Mouse (Mus musculus) urinary bladder, postnatal 36 days (tissue): Measurements from ENCODE around the gene Smyd4.

Experiments used
- DNase-seq, 2 experiments: peaks; one replicate each; pipeline ENCODE4 v3.0.0; 2022; ENCODE audit warnings: low spot score in 2 of 2, mixed read lengths in 1 of 2

The Smyd4 gene

DNA sequence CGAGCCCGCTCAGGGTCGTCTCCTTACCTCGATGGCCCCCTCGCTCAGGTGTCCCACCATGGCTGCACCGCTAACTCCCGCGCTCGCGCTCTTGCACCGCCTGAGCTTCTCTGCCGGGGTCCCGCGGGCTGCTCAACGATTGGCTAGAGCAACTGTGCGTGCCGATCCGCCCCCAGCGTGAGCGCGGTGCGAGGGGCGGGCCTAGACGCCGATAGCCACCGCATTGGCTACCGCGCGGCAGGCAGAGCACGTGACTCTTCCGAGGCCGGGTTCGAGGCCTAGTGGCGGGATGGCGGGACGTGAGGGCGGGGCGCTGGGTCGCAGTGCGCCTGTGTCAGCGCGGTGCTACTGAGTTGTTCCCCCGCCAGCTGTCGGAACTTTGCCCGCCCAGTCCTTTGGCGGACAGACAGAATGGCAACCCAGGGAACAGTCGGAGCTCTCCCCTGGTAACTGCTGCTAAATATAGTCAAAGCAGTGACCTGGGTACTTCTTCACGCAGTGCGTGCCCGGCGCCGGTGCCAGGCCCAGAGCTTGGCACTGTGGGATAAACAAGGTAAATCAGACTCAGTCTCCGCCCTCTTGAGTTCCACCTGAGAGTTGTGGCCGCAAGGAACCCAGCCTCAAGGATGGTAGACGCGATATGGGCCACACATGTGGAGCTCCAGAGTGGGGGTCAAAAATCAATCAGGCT, at the start of gene Smyd4, which contains the start of gene Rpa1:
Gene Smyd4, plus strand, starts transcription at position 235 of the 691 bp plus-strand sequence.
Gene Rpa1, minus strand, starts transcription at position 126 of the 691 bp plus-strand sequence.
- peak; percentile 89 to 94 for DNase-seq

DNA sequence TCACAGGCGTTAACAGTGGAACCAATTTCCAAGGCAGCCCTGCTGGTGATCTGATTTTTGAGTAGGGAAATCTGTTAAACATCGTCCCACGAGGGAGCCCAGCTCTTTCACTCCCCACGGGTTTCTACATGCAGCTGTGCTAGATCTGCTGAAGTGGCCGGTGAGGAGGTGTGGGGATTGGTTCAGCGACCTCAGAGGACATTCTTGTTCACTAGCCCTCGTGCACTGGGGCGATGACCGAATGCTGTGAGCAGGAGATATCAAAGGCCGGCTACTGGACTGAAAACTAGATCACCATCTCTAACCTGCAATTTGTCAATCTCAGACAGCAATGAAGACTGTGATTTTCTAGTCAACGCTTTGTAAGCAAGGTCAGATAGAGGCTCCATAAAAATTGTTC, 49.7 kb upstream of the Smyd4 start:
- no peak for DNase-seq

DNA sequence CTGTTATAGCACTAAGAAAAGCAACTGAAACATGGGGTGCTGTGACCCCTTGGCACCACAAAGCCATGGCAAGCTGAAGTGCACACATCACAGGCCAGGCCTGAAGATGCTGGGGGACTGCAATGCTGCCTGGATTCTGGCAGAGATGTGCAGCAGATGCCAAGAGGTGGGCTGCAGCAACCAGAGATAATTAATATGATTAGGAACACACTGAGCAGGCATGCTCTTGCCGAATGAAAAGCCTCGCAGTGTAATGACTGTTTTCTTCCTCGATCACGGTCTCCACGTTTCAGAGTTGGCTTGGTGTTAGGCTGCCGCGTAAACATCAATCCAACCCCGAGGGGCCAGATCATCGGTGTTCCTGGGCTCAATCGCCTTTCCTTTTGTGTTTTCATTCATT, 48.4 kb upstream of the Smyd4 start:
- no peak for DNase-seq

DNA sequence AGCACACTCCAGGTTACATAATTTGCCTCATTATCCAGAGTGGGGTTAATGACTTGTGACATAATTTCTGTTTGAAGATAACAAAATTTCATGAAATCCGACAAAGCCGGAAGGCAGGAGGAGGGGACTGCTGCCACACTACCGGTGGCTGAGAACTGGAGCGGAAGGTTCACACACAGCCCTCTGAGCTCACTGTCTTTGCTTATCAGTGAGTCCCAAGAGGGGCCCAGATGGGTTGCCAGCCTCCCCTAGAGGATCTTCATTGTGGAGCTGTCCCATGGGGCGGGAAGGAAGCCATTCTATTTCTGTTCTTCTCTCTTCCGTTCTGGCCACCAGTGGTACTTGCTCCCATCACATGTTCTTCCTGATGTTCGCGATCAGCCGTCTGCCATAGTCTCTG, 47.3 kb upstream of the Smyd4 start:
- no peak for DNase-seq

DNA sequence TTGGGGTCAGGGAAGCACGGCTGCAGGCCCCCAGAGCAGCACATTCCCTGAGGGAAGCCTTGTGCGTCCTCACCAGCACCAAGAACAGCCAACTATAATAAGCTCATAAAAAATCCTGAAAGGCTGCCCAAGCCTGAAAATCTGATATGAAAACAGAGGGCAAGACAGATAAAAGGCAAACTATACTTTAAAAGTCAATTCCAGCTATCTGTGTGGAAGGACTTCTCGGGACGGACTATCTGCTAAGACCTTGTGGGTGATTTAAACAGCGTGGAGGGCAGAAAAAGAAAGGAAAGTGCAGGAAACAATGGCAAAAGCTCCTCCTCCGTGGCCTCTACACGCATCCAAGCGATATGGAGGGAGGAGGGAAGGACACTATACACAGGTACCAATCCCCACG, 43.4 kb upstream of the Smyd4 start:
- no peak for DNase-seq

DNA sequence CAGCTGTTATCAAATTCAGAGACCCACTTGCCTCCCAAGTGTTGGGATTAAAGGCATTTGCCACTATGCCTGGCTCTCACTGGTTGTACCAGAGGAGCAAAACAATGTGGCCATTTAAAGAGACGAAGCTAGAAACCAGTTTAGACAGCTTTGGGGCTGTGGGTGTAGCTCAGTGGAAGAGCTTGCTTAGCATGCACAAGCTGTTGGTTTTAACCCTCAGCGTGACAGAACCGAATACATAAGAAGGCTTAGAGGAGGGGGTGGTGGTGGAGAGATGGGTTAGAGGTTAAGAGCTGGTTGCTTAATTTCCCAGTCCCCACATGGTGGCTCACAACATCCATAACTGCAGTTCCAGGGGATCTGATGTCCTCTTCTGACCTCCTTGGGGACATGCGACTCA, 39.6 kb upstream of the Smyd4 start:
- no peak for DNase-seq

DNA sequence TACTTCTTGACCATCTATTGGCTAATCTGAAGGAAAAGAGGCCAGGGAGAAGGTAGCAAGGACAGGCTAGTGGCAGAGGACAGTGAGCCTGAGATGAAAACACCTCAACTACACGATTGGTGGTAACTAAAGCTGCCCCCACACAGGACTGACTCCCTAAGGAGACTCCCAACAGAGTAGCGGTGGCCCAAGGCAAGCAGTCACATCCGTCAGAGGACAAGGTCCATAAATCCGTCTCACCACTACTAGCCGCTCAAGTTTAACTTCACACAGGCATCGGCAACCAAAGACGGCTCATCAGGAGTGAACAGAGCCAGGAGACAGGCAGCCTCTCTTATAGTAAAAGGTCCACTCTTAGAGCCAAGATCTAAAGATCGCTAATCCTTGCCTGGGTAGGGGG, 37.4 kb upstream of the Smyd4 start:
- no peak for DNase-seq

DNA sequence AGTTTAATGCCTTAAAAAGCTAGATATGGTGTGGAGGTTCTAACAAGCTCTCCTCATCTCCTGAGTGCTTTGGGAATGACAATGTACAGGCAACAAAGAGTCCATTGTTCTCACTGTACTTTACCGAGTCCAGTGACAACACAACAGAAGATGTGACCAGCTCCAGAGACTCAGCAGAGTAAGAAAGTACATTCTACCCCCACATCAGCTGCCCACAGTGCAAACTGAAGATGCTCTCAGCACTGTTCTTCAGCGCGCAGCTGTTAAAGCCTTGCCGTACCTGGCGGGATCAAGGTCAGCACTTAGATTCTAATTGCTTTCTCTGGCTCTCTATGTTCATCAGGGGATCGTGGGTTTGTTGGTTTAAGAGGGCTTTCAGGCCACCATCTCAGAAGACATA, 36.5 kb upstream of the Smyd4 start:
- DNase-seq = no peak

DNA sequence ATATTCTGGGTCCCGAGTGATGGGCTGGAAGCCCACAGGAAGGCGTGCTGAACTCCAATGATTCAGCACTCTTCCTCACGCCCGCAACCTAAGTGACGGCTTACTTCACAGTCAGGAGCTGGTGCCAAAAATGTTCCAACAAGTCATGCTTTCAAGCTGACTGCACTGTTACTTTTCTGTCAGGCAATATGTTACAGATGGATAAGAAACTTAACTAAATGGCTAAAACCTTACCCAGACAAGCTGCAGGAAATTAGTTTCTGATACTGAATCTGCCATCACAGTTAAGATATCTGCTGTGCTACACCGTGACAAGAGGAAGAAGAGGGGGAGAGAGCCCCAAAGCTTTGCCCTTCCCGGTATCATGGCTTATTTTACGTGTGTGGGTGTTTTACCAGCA, 34.4 kb upstream of the Smyd4 start:
- DNase-seq = no peak

DNA sequence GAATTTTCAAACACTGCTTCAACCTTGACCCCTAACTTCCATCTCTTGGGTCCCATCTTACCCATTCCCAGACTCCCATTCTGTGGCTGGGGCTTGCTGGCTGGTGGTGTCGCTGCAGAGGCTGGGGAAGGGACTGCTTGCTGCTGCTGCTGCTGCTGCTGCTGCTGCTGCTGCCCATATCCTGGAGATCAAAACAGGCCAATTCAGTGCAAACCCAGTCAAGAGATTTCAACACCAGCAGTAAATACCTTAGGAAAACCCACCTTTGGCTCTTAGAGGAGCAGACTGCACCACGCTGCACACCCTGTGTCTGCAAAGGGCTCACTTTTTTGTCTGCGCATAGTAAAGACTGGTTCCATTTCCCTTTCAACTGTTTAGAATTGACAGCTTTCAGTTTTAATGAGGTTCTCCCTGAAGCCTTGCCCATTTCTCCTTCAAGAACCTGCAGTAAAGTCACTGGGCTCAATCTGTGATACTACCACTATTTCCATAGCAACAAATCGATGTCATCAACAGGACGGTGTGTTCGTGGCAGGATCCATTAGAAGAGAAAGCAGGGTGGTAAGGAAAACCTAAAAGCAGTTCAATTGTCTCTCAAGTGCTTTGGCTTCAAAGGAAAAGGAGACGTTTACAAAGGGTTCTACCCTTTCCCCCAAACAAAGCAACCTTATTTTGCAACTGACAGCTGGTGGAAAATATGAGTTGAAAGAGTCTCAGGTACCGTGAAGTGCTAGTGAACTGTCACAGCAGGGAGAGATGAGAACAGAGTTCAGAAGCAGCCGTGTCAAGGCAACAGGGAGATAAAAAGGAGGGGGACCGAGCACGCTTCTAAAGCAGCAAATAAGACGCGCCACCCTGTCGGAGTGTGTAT, 29.6 kb upstream of the Smyd4 start:
- DNase-seq = no peak

DNA sequence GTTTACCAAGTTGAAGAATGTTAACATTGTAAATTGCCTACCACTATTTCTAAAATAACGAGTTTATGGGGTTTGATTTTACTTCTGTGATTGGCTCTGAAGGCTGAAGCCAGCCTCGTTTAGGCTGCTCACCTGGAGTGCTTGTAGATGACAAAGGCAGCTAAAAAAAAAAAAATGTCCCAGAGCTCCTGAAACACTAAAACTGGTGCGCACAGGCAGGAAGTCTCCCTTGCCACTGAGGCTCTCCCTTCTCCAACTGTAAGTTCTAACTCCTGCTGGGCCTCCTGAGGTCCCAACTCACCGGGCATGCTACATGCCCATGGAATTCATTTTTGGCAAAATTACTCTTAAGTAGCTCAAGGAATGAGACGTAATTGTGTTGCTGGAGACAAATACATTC, 29.0 kb upstream of the Smyd4 start:
- no peak for DNase-seq

DNA sequence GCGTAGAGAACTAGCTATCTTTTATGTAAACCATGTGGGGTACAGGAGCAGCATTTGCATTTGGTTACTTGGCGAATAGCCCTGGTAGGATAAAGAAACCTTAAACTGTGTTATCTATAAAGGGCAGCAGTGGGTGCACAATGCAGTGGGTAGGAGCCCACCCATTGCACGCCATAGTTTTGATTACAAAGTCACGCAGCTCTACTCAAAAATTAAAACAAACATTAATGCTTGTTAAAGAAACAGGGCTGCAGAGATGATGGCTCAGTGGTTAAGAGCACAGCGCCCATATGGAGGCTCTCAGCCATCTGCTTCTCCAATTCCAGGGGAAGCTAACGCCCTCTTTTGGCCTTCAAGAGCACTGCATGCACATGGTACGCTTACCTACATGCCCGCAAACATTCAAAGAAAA, 24.9 kb upstream of the Smyd4 start:
- no peak for DNase-seq

DNA sequence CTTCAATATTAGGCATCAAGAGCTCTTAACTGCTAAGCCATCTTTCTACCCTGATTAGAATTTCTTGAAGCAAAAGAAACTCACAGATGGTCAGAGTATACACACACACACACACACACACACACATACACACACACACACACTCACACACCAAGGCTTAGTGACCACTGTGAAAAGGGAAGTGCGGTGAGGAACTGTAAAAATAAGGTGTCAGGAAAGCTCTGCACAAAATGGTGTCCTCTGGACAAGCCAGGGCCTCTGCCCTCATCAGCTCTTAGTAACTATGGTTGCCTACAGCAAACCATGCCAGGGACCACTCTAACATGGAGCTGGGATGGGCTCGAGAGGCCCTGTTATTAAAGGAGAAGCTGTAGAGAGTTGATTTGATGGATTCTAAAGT, 23.8 kb upstream of the Smyd4 start:
- DNase-seq = no peak

DNA sequence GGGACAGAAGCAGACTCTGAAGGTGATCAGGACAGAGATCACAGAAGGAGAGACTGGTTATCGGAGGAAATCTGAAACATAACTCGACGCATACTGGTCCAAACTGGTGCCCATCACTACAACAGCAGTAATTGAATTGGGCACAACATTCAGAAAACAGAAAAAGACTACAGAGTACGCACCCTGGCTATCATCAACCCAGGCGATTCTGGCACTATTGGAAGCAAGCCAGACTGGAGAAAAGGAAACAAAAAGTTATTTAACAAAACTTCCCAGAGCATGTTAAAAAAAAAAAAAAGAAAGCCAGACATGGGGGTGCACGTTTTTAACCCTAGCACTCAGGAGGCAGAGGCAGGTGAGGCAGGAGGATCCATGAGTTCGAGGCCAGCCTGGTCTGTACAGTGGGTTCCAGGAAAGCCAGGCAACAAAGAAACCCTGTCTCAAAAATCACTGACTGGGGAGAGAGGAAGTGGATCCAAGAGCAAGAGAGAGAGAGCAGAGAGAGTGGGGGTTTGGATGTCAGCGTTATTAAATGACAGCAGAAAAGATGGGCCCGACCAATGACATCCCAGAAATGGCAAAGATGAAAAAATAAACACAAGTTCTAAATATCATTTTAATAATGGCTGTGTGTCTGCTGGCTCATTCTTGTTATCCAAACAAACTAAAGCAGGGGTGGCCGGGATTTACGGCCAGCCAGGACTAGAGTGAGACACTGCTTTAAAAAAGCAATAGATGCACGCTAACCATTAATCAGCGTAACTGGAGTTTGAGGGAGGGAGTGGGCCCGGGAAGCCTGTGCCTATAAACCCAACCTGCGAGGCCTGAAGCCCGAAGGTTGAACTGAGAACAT, 22.9 kb upstream of the Smyd4 start:
- DNase-seq = no peak

DNA sequence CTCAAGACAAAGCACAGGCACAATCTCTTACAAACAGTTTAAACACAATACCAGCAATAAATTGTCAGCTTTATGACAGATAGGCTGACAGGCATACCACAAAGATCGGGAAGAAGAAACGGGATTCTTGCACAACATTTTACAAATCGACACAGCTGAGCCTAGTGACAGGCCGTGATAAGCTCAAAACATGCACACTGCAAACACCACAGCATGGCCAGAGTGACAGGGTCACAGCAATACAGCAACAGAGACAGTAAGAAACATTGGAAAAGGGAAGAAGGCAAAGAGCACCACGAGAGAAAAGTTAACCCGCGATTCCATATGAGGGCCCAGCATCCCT, 22.3 kb upstream of the Smyd4 start:
- DNase-seq = no peak

DNA sequence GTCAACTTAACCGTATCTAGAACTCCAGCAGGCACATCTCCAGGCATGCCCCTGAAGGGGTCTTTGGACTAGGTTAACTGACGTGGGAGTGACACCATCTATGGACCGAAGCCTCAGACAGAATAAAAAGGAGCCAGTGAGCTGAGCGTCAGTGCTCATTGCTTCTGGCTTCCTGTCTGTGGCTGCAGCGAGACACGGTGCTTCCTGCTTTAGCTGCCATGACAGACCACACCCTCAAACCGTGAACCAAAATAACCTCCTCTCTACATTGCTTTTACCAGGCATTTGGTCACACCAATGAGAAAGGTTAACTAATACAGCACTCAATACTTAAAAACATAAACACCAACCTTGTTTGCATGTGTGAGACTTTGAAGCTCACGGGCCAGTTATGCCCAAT, 11.6 kb upstream of the Smyd4 start:
- DNase-seq = no peak

DNA sequence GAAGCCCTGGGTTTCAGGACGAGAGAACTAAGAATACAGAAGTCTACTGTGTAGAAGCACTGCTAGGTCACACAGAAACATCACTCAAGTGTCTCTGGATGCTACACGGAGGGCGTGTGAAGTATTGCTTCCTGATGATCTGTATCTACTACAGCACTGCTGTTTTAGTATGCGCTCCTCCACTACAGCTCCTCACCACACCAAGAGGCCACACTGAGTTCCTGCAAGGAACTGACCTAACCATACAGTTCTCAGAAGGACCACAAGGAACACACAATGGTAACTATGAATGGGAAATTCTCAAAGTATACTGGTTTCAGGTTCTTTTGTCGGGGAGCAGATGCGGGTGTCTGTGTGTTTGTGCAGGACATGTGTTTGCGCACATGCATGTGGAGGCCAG, 11.0 kb upstream of the Smyd4 start:
- DNase-seq = no peak

DNA sequence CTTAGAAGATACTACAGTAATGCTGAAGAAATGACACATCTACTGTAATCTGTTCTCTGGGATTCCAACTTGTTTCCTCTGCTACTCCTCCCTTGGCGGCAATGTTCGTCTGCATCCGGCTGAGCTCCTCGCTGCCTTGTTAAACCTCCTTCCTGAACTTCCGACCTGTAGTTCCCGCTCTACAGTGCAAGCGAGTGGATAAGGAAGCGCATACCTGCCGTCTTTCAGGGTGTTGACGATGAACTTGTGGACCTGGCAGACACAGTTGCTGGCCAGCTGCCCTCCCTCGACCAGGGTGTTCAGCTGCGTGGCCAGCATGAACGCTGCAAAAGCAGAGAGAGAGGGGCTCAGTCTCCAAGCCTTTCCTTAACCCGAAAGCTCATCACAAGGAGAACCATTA, 8.2 kb upstream of the Smyd4 start:
- no peak for DNase-seq

DNA sequence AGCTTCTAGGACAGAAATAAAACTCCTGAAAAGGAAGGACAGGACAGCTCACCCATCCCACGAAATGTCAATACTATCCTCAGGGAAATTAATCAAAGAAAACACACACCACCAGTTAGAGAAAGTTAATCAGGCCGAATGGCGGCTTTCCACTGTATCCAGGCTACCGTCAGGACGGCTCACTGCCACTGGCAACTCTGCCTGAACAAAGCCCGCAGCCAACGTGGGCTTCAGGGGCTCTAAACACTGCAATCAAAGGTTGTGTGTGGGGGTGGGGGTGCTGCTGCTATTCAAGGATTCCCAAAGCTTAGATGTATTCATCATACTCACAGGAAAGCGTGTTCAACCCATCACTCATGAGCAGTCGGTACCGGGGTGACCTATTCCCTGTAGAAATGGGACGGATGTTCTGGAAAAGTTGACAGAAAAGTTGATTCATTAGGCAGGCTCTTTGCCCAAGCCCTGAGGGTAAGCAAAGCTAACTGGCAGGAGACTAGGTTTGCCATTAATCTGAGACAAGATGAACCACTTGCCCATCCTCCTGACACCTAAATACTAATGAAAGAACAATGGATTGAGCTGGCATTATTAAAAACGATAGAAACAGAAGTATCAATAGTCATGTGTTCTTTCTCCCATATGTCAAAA, 7.4 kb upstream of the Smyd4 start:
- no peak for DNase-seq

DNA sequence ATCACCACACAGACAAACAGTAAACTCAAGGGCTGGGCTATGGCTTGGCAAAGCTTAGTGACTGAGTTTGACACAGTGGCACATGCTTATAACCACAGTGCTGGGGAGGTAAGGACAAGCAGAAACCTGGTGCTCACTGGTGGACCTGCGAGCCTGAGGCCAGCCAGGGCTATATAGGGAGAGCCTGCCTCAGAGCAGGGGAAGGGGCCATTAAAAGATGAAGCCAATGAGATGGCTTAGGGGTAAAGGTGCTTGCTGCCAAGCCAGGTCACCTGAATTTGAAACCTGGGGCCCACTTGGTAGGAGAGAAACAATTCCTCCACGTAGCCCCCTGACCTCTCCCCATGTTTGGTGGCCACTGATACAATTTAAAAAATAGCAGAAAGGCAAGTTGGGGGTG, 5.1 kb upstream of the Smyd4 start:
- DNase-seq = no peak

DNA sequence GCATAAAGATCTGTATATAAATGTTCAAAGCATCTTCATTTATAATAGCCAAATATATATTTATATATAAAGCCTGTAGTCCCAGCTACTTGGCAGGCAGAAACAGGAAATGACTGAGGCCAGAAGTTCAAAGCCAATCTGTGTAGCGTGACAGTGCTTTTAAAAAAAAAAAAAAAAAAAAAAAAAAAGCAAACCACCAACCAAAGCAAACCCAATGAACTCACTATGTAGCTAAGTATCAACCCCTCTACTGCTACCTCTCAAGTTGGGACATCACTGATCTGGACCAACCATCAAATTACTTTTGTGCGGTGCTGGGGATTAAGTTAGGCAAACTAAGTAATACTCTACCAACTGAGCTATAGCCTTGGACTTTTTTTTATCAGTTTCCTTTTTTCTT, 4.1 kb upstream of the Smyd4 start:
- no peak for DNase-seq

DNA sequence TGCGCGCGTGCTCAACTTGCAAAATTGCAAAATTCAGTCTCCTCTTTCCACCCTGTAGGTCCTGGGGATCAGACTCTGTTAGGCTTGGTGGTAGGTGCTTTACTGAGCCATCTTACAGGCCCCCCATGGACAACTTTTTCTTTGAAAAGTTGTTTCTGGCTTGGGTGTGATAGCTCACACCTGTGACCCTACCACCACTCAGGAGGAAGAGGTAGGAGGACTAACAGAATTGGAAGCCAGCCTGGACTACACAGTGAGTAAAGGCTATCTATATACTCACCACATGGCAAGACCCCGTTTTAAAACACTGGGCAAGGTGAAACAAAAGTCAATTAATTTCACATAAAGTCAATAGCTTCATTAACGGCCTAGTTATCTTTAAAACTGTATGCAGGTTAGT, 3.5 kb upstream of the Smyd4 start:
- DNase-seq = no peak
